Mouse (Mus musculus): ENCODE measurements around the gene Alpl. TPM values are rescaled to one million over a fixed set of nuclear protein-coding genes. Genes with fewer than 3 reads are reported as not detected.
A peak's percentile ranks its signal among the peaks of the same experiment; 100 is the strongest.

Gene Alpl
- polyA plus RNA-seq, 1 experiment from 2014 or later = 3.6 TPM

- no peak overlapping the region for H3K27ac ChIP-seq (ENCODE audit: low read length)
- WGBS = 81% methylated on average over 9 of the region's 9 CpGs
- peaks cover 16% of the 10 kb centered on the region for H3K4me1 ChIP-seq (ENCODE audit: control insufficient read depth, insufficient read depth, low read length)
- no peak overlapping the region for H3K9ac ChIP-seq (ENCODE audit: low read length)
- no peak overlapping the region for H3K4me3 ChIP-seq (ENCODE audit: low read length)
- no peaks in the 10 kb centered on the region for H3K36me3 ChIP-seq (ENCODE audit: control insufficient read depth, insufficient read depth)
- no peaks in the 10 kb centered on the region for H3K9me3 ChIP-seq (replicated peaks; ENCODE audit: control insufficient read depth, low read length)
- no peak overlapping the region for H3K4me2 ChIP-seq (ENCODE audit: low read depth, low read length)
- no peaks in the 10 kb centered on the region for H3K27me3 ChIP-seq (ENCODE audit: control insufficient read depth, insufficient read depth, low read length)
- no peak for ATAC-seq (replicated peaks; ENCODE audit: extremely low read depth, insufficient read depth, low FRiP score)
These were observed 49.1 kb downstream of the Alpl start for GRCm38 (mm10) chr4:137747091-137747490.

- Histone ChIP-seq H3K27me3 (ENCODE audit: control insufficient read depth, insufficient read depth, low read length) (no peaks in the 10 kb centered on the region), H3K4me3 (ENCODE audit: low read length) (no peak overlapping the region), H3K4me2 (ENCODE audit: low read depth, low read length) (no peak overlapping the region), H3K27ac (ENCODE audit: low read length) (no peak overlapping the region), H3K4me1 (ENCODE audit: control insufficient read depth, insufficient read depth, low read length) (no peaks in the 10 kb centered on the region), H3K36me3 (ENCODE audit: control insufficient read depth, insufficient read depth) (no peaks in the 10 kb centered on the region), H3K9ac (ENCODE audit: low read length) (no peak overlapping the region), H3K9me3 (replicated peaks; ENCODE audit: control insufficient read depth, low read length) (no peaks in the 10 kb centered on the region)
- 59% methylated on average over 13 of the region's 13 CpGs for WGBS
- no peak for ATAC-seq (replicated peaks; ENCODE audit: extremely low read depth, insufficient read depth, low FRiP score)
These were observed 51.7 kb downstream of the Alpl start for GRCm38 (mm10) chr4:137744433-137744918.

DNA sequence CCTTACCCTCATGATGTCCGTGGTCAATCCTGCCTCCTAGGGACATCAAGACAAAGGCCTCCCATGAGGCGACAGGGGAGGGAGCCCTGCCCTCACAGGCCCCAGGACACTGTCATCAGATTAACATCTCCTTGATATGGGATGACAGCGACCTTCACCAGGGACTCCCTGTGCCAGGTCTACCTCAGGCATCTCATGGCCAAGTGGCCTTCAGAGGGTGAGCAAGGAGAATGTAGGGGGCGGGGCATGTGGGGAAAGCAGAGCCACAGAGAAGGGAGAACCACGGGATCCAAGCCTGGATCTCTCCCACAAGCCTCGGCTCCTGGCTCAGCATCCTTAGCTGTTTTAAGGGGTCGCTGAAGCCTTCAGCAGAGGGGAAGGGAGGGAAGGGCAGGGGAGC, 52.4 kb downstream of the Alpl start:
- Histone ChIP-seq H3K4me1 (ENCODE audit: control insufficient read depth, insufficient read depth, low read length) (no peaks in the 10 kb centered on the region), H3K27me3 (ENCODE audit: control insufficient read depth, insufficient read depth, low read length) (no peaks in the 10 kb centered on the region), H3K4me2 (ENCODE audit: low read depth, low read length) (no peak overlapping the region), H3K27ac (ENCODE audit: low read length) (no peak overlapping the region), H3K9me3 (replicated peaks; ENCODE audit: control insufficient read depth, low read length) (no peaks in the 10 kb centered on the region), H3K4me3 (ENCODE audit: low read length) (no peak overlapping the region), H3K9ac (ENCODE audit: low read length) (no peak overlapping the region), H3K36me3 (ENCODE audit: control insufficient read depth, insufficient read depth) (no peaks in the 10 kb centered on the region)
- no peak for ATAC-seq (replicated peaks; ENCODE audit: extremely low read depth, insufficient read depth, low FRiP score)
- WGBS = 58% methylated on average over 7 of the region's 7 CpGs

DNA sequence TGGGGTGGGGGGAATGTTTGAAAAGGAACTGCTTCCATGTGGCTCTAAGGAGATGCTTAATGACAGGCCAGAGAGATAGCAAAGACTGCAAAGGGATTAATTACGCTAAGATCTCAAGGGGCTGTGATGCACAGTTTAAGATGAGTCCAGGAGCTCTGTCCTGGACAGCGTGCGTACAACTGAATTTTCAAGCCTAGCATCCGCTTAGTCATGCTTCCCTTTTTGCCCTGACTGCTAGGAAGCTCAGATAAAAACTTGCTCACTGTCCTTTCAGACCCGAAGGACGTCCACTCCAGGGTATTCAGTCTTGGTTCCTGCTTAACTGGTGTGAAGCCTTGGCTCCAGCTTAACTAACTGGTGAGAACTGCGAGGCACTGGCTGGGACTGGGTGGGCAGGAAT, 55.8 kb downstream of the Alpl start:
- WGBS = 71% methylated on average over 7 of the region's 7 CpGs
- ATAC-seq (replicated peaks; ENCODE audit: extremely low read depth, insufficient read depth, low FRiP score) = no peak
- Histone ChIP-seq H3K27ac (ENCODE audit: low read length) (no peak overlapping the region), H3K4me3 (ENCODE audit: low read length) (no peak overlapping the region), H3K36me3 (ENCODE audit: control insufficient read depth, insufficient read depth) (no peaks in the 10 kb centered on the region), H3K27me3 (ENCODE audit: control insufficient read depth, insufficient read depth, low read length) (no peaks in the 10 kb centered on the region), H3K9me3 (replicated peaks; ENCODE audit: control insufficient read depth, low read length) (no peaks in the 10 kb centered on the region), H3K9ac (ENCODE audit: low read length) (no peak overlapping the region), H3K4me2 (ENCODE audit: low read depth, low read length) (no peak overlapping the region), H3K4me1 (ENCODE audit: control insufficient read depth, insufficient read depth, low read length) (no peaks in the 10 kb centered on the region)

GRCm38 (mm10) chr4:137739151-137739923, 56.8 kb downstream of the Alpl start:
- peak; percentile 34 for ATAC-seq (replicated peaks; ENCODE audit: extremely low read depth, insufficient read depth, low FRiP score)
- Histone ChIP-seq H3K27me3 (ENCODE audit: control insufficient read depth, insufficient read depth, low read length) (no peaks in the 10 kb centered on the region), H3K27ac (ENCODE audit: low read length) (no peak overlapping the region), H3K36me3 (ENCODE audit: control insufficient read depth, insufficient read depth) (no peaks in the 10 kb centered on the region), H3K9me3 (replicated peaks; ENCODE audit: control insufficient read depth, low read length) (no peaks in the 10 kb centered on the region), H3K9ac (ENCODE audit: low read length) (no peak overlapping the region), H3K4me3 (ENCODE audit: low read length) (no peak overlapping the region), H3K4me1 (ENCODE audit: control insufficient read depth, insufficient read depth, low read length) (no peaks in the 10 kb centered on the region), H3K4me2 (ENCODE audit: low read depth, low read length) (no peak overlapping the region)
- WGBS = 47% methylated on average over 9 of the region's 9 CpGs

GRCm38 (mm10) chr4:137737760-137738159, 58.4 kb downstream of the Alpl start:
- H3K9ac ChIP-seq (ENCODE audit: low read length) = no peak overlapping the region
- H3K9me3 ChIP-seq (replicated peaks; ENCODE audit: control insufficient read depth, low read length) = no peaks in the 10 kb centered on the region
- H3K4me3 ChIP-seq (ENCODE audit: low read length) = no peak overlapping the region
- H3K36me3 ChIP-seq (ENCODE audit: control insufficient read depth, insufficient read depth) = no peaks in the 10 kb centered on the region
- WGBS = 51% methylated on average over 3 of the region's 3 CpGs
- no peak overlapping the region for H3K27ac ChIP-seq (ENCODE audit: low read length)
- ATAC-seq (replicated peaks; ENCODE audit: extremely low read depth, insufficient read depth, low FRiP score) = no peak
- H3K4me2 ChIP-seq (ENCODE audit: low read depth, low read length) = no peak overlapping the region
- H3K4me1 ChIP-seq (ENCODE audit: control insufficient read depth, insufficient read depth, low read length) = no peaks in the 10 kb centered on the region
- H3K27me3 ChIP-seq (ENCODE audit: control insufficient read depth, insufficient read depth, low read length) = 0 out of 2 replicates have a peak, but pooled peaks cover 2% of the 10 kb centered on the region

- H3K4me2 ChIP-seq (ENCODE audit: low read depth, low read length) = no peak overlapping the region
- no peak overlapping the region for H3K9ac ChIP-seq (ENCODE audit: low read length)
- H3K9me3 ChIP-seq (replicated peaks; ENCODE audit: control insufficient read depth, low read length) = no peaks in the 10 kb centered on the region
- no peaks in the 10 kb centered on the region for H3K36me3 ChIP-seq (ENCODE audit: control insufficient read depth, insufficient read depth)
- 54% methylated on average over 11 of the region's 11 CpGs for WGBS
- peaks cover 9% of the 10 kb centered on the region for H3K27me3 ChIP-seq (ENCODE audit: control insufficient read depth, insufficient read depth, low read length)
- ATAC-seq (replicated peaks; ENCODE audit: extremely low read depth, insufficient read depth, low FRiP score) = no peak
- no peaks in the 10 kb centered on the region for H3K4me1 ChIP-seq (ENCODE audit: control insufficient read depth, insufficient read depth, low read length)
- H3K27ac ChIP-seq (ENCODE audit: low read length) = no peak overlapping the region
- H3K4me3 ChIP-seq (ENCODE audit: low read length) = no peak overlapping the region
These were observed 59.9 kb downstream of the Alpl start for GRCm38 (mm10) chr4:137736220-137736701.

- Histone ChIP-seq H3K4me2 (ENCODE audit: low read depth, low read length) (no peak overlapping the region), H3K9ac (ENCODE audit: low read length) (no peak overlapping the region), H3K36me3 (ENCODE audit: control insufficient read depth, insufficient read depth) (no peaks in the 10 kb centered on the region), H3K27ac (ENCODE audit: low read length) (no peak overlapping the region), H3K27me3 (ENCODE audit: control insufficient read depth, insufficient read depth, low read length) (peaks cover 32% of the 10 kb centered on the region), H3K4me3 (ENCODE audit: low read length) (no peak overlapping the region), H3K4me1 (ENCODE audit: control insufficient read depth, insufficient read depth, low read length) (no peaks in the 10 kb centered on the region), H3K9me3 (replicated peaks; ENCODE audit: control insufficient read depth, low read length) (no peaks in the 10 kb centered on the region)
- WGBS = 71% methylated on average over 5 of the region's 5 CpGs
- no peak for ATAC-seq (replicated peaks; ENCODE audit: extremely low read depth, insufficient read depth, low FRiP score)
These were observed 62.7 kb downstream of the Alpl start for GRCm38 (mm10) chr4:137733459-137733858.

GRCm38 (mm10) chr4:137732962-137733361, 63.2 kb downstream of the Alpl start:
- H3K27me3 ChIP-seq (ENCODE audit: control insufficient read depth, insufficient read depth, low read length) = peaks cover 37% of the 10 kb centered on the region
- 83% methylated on average over 3 of the region's 3 CpGs for WGBS

More at GRCm38 (mm10) chr4:137732962-137733361, 63.2 kb downstream of the Alpl start:
- H3K9me3 ChIP-seq (replicated peaks; ENCODE audit: control insufficient read depth, low read length) = no peaks in the 10 kb centered on the region
- no peak for ATAC-seq (replicated peaks; ENCODE audit: extremely low read depth, insufficient read depth, low FRiP score)
- no peak overlapping the region for H3K4me3 ChIP-seq (ENCODE audit: low read length)
- H3K27ac ChIP-seq (ENCODE audit: low read length) = no peak overlapping the region
- no peaks in the 10 kb centered on the region for H3K4me1 ChIP-seq (ENCODE audit: control insufficient read depth, insufficient read depth, low read length)
- H3K9ac ChIP-seq (ENCODE audit: low read length) = no peak overlapping the region
- no peaks in the 10 kb centered on the region for H3K36me3 ChIP-seq (ENCODE audit: control insufficient read depth, insufficient read depth)
- no peak overlapping the region for H3K4me2 ChIP-seq (ENCODE audit: low read depth, low read length)

All from heart, embryonic 16.5 days (tissue).